Mouse (Mus musculus): ENCODE data around the gene Bbs7. TPM values are rescaled to one million over a fixed set of nuclear protein-coding genes. Genes with fewer than 3 reads are reported as not detected.

Gene Bbs7
- polyA plus RNA-seq, 1 experiment from 2014 or later: 15.2 TPM

- Histone ChIP-seq H3K27me3 (ENCODE audit: control insufficient read depth, insufficient read depth, low read depth, low read length) (no peaks in the 10 kb centered on the region), H3K4me2 (ENCODE audit: low read depth, low read length) (no peak overlapping the region), H3K36me3 (ENCODE audit: control insufficient read depth, insufficient read depth, low read length) (peaks cover 52% of the 10 kb centered on the region), H3K4me3 (ENCODE audit: low read length) (no peak overlapping the region), H3K27ac (ENCODE audit: low read length) (no peak overlapping the region), H3K4me1 (replicated peaks; ENCODE audit: control insufficient read depth, insufficient read depth, low read length) (no peaks in the 10 kb centered on the region), H3K9ac (ENCODE audit: low read length) (no peak overlapping the region), H3K9me3 (ENCODE audit: control insufficient read depth, low read length) (no peaks in the 10 kb centered on the region)
- WGBS: 67% methylated on average over 4 of the region's 4 CpGs
- ATAC-seq (ENCODE audit: low read depth): no peak
Measured at GRCm38 (mm10) chr3:36559606-36560005, 53.7 kb downstream of the Bbs7 start.

GRCm38 (mm10) chr3:36557601-36558000 is 55.7 kb downstream of the Bbs7 start:
- Histone ChIP-seq H3K27me3 (ENCODE audit: control insufficient read depth, insufficient read depth, low read depth, low read length) (no peaks in the 10 kb centered on the region), H3K36me3 (ENCODE audit: control insufficient read depth, insufficient read depth, low read length) (peaks cover 41% of the 10 kb centered on the region), H3K9ac (ENCODE audit: low read length) (no peak overlapping the region), H3K4me2 (ENCODE audit: low read depth, low read length) (no peak overlapping the region), H3K4me1 (replicated peaks; ENCODE audit: control insufficient read depth, insufficient read depth, low read length) (no peaks in the 10 kb centered on the region), H3K4me3 (ENCODE audit: low read length) (no peak overlapping the region), H3K27ac (ENCODE audit: low read length) (no peak overlapping the region), H3K9me3 (ENCODE audit: control insufficient read depth, low read length) (no peaks in the 10 kb centered on the region)
- no peak for ATAC-seq (ENCODE audit: low read depth)
- 83% methylated on average over 1 of the region's 1 CpGs for WGBS

- WGBS: under 1% methylated on average over 39 of the region's 39 CpGs
- Histone ChIP-seq H3K36me3 (ENCODE audit: control insufficient read depth, insufficient read depth, low read length) (peaks cover 18% of the 10 kb centered on the region), H3K4me3 (ENCODE audit: low read length) (peak within 1 kb of the TSS; percentile 82), H3K9me3 (ENCODE audit: control insufficient read depth, low read length) (no peaks in the 10 kb centered on the region), H3K4me2 (ENCODE audit: low read depth, low read length) (peak within 1 kb of the TSS; percentile 89), H3K27me3 (ENCODE audit: control insufficient read depth, insufficient read depth, low read depth, low read length) (no peaks in the 10 kb centered on the region), H3K9ac (ENCODE audit: low read length) (peak within 1 kb of the TSS; percentile 81), H3K4me1 (replicated peaks; ENCODE audit: control insufficient read depth, insufficient read depth, low read length) (peaks cover 9% of the 10 kb centered on the region), H3K27ac (ENCODE audit: low read length) (0 out of 2 replicates have a peak within 1 kb of the TSS, but pooled peaks have one; percentile 5)
- peak; percentile 95 for ATAC-seq (ENCODE audit: low read depth)
Measured at GRCm38 (mm10) chr3:36552406-36553047, 60.8 kb downstream of the Bbs7 start, which contains the start of gene Exosc9. Exosc9 (plus strand) TSS chr3:36552606.

- peaks cover 12% of the 10 kb centered on the region for H3K36me3 ChIP-seq (ENCODE audit: control insufficient read depth, insufficient read depth, low read length)
- peaks cover 9% of the 10 kb centered on the region for H3K4me1 ChIP-seq (replicated peaks; ENCODE audit: control insufficient read depth, insufficient read depth, low read length)
- no peaks in the 10 kb centered on the region for H3K9me3 ChIP-seq (ENCODE audit: control insufficient read depth, low read length)
- 0 out of 2 replicates have a peak overlapping the region, but pooled peaks have one; percentile 5 for H3K27ac ChIP-seq (ENCODE audit: low read length)
- peak overlapping the region; percentile 81 for H3K9ac ChIP-seq (ENCODE audit: low read length)
- H3K4me3 ChIP-seq (ENCODE audit: low read length): peak overlapping the region; percentile 82
- no peaks in the 10 kb centered on the region for H3K27me3 ChIP-seq (ENCODE audit: control insufficient read depth, insufficient read depth, low read depth, low read length)
- peak; percentile 64 for ATAC-seq (ENCODE audit: low read depth)
- WGBS: 15% methylated on average over 12 of the region's 12 CpGs
- peak overlapping the region; percentile 89 for H3K4me2 ChIP-seq (ENCODE audit: low read depth, low read length)
Measured at GRCm38 (mm10) chr3:36551851-36552384, 61.4 kb downstream of the Bbs7 start.

GRCm38 (mm10) chr3:36551343-36551742 is 61.9 kb downstream of the Bbs7 start:
- Histone ChIP-seq H3K9ac (ENCODE audit: low read length) (no peak overlapping the region; the same call in 1 of the 2 replicates), H3K9me3 (ENCODE audit: control insufficient read depth, low read length) (no peaks in the 10 kb centered on the region), H3K4me2 (ENCODE audit: low read depth, low read length) (peak overlapping the region; percentile 89; the same call in 1 of the 2 replicates), H3K36me3 (ENCODE audit: control insufficient read depth, insufficient read depth, low read length) (peaks cover 12% of the 10 kb centered on the region), H3K27me3 (ENCODE audit: control insufficient read depth, insufficient read depth, low read depth, low read length) (no peaks in the 10 kb centered on the region), H3K4me3 (ENCODE audit: low read length) (no peak overlapping the region; the same call in 1 of the 2 replicates), H3K4me1 (replicated peaks; ENCODE audit: control insufficient read depth, insufficient read depth, low read length) (peaks cover 9% of the 10 kb centered on the region), H3K27ac (ENCODE audit: low read length) (no peak overlapping the region)
- 33% methylated on average over 9 of the region's 9 CpGs for WGBS
- ATAC-seq (ENCODE audit: low read depth): peak; percentile 44

DNA sequence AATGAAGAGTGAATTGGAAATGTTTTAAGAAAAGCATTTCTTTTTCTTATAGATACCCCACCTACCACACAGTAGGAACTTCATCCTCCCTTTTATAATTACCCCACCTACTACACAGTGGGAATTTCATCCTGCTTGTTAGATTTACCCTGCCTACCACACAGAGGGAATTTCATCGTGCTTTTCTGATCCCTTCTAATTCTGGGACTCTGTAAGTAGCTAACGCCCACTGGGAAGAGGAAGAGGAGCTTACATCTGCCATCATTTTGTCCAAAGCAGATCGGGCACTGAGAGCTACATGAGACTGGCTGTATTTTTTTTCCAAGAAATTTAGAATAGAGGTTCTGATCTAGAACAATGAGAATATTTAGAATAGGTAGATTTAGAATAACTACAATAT is 68.3 kb downstream of the Bbs7 start:
- Histone ChIP-seq H3K4me3 (ENCODE audit: low read length) (no peak overlapping the region), H3K9me3 (ENCODE audit: control insufficient read depth, low read length) (no peaks in the 10 kb centered on the region), H3K27me3 (ENCODE audit: control insufficient read depth, insufficient read depth, low read depth, low read length) (no peaks in the 10 kb centered on the region), H3K27ac (ENCODE audit: low read length) (no peak overlapping the region), H3K36me3 (ENCODE audit: control insufficient read depth, insufficient read depth, low read length) (no peaks in the 10 kb centered on the region), H3K4me1 (replicated peaks; ENCODE audit: control insufficient read depth, insufficient read depth, low read length) (no peaks in the 10 kb centered on the region), H3K4me2 (ENCODE audit: low read depth, low read length) (no peak overlapping the region), H3K9ac (ENCODE audit: low read length) (no peak overlapping the region)
- no peak for ATAC-seq (ENCODE audit: low read depth)
- 68% methylated on average over 3 of the region's 3 CpGs for WGBS

- H3K4me2 ChIP-seq (ENCODE audit: low read depth, low read length): no peak overlapping the region
- ATAC-seq (ENCODE audit: low read depth): no peak
- H3K27me3 ChIP-seq (ENCODE audit: control insufficient read depth, insufficient read depth, low read depth, low read length): no peaks in the 10 kb centered on the region
- 81% methylated on average over 2 of the region's 2 CpGs for WGBS
- H3K27ac ChIP-seq (ENCODE audit: low read length): no peak overlapping the region
- no peaks in the 10 kb centered on the region for H3K4me1 ChIP-seq (replicated peaks; ENCODE audit: control insufficient read depth, insufficient read depth, low read length)
- no peak overlapping the region for H3K9ac ChIP-seq (ENCODE audit: low read length)
- no peaks in the 10 kb centered on the region for H3K36me3 ChIP-seq (ENCODE audit: control insufficient read depth, insufficient read depth, low read length)
- H3K4me3 ChIP-seq (ENCODE audit: low read length): no peak overlapping the region
- H3K9me3 ChIP-seq (ENCODE audit: control insufficient read depth, low read length): no peaks in the 10 kb centered on the region
Measured at GRCm38 (mm10) chr3:36541399-36541798, 71.9 kb downstream of the Bbs7 start.

- Histone ChIP-seq H3K4me1 (replicated peaks; ENCODE audit: control insufficient read depth, insufficient read depth, low read length) (no peaks in the 10 kb centered on the region), H3K27me3 (ENCODE audit: control insufficient read depth, insufficient read depth, low read depth, low read length) (no peaks in the 10 kb centered on the region), H3K9ac (ENCODE audit: low read length) (no peak overlapping the region), H3K27ac (ENCODE audit: low read length) (no peak overlapping the region), H3K4me2 (ENCODE audit: low read depth, low read length) (no peak overlapping the region), H3K9me3 (ENCODE audit: control insufficient read depth, low read length) (no peaks in the 10 kb centered on the region), H3K36me3 (ENCODE audit: control insufficient read depth, insufficient read depth, low read length) (no peaks in the 10 kb centered on the region), H3K4me3 (ENCODE audit: low read length) (no peak overlapping the region)
- ATAC-seq (ENCODE audit: low read depth): no peak
- WGBS: 31% methylated on average over 2 of the region's 2 CpGs
Measured at GRCm38 (mm10) chr3:36540756-36541155, 72.5 kb downstream of the Bbs7 start.

GRCm38 (mm10) chr3:36537701-36538470 is 75.4 kb downstream of the Bbs7 start:
- H3K9me3 ChIP-seq (ENCODE audit: control insufficient read depth, low read length): no peaks in the 10 kb centered on the region
- no peak overlapping the region for H3K4me2 ChIP-seq (ENCODE audit: low read depth, low read length)
- WGBS: 67% methylated on average over 4 of the region's 4 CpGs
- H3K4me3 ChIP-seq (ENCODE audit: low read length): no peak overlapping the region
- peaks cover 6% of the 10 kb centered on the region for H3K4me1 ChIP-seq (replicated peaks; ENCODE audit: control insufficient read depth, insufficient read depth, low read length)
- H3K9ac ChIP-seq (ENCODE audit: low read length): no peak overlapping the region
- H3K27me3 ChIP-seq (ENCODE audit: control insufficient read depth, insufficient read depth, low read depth, low read length): no peaks in the 10 kb centered on the region
- no peak overlapping the region for H3K27ac ChIP-seq (ENCODE audit: low read length)
- H3K36me3 ChIP-seq (ENCODE audit: control insufficient read depth, insufficient read depth, low read length): no peaks in the 10 kb centered on the region
- ATAC-seq (ENCODE audit: low read depth): no peak
